Mouse (Mus musculus) embryonic fibroblast, embryonic 13.5 days (primary cell): ENCODE measurements around the gene Flvcr1.

ENCODE experiments used
- CTCF ChIP-seq: IDR thresholded peaks from 2 replicates; pipeline ENCODE4 v1.5.1; 2011; ENCODE audit warnings: mild to moderate bottlenecking, control low read depth, low read length, moderate library complexity, borderline replicate concordance; ENCODE audit not compliant: insufficient read depth
- POLR2A ChIP-seq: IDR thresholded peaks from 2 replicates; pipeline ENCODE4 v1.6.1; 2011; ENCODE audit warnings: low read depth, mild to moderate bottlenecking, control low read depth, low read length, moderate library complexity

GRCm38 (mm10) chr1:191046231-191046824, 20.4 kb upstream of the Flvcr1 start:
- TF ChIP-seq CTCF (no peak), POLR2A (no peak)
